Mouse (Mus musculus): ENCODE measurements around the gene Ect2.

DNA sequence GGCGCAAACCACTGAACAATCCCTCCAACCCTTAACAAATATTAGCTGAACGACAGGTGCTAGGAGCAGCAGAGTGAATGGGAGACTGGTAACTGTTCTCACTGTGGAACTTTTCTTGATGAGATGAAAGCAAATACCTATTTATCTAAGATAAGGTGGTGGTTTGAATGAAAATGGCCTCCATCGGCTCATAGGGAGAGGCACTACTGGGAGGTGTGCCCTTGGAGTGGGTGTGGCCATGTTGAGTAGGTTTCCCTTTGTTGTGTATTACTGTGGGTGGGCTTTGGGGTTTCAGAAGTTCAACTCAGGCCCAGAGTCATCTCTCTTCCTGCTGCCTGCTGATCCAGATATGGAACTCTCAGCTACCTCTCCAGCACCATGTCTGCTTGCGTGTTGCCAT, 37.2 kb upstream of the Ect2 start:
- TF ChIP-seq CTCF (IDR thresholded peaks at IDR 0.05; ENCODE audit: low read depth, low read length) (no peak), POLR2A (IDR thresholded peaks at IDR 0.05; ENCODE audit: extremely low read depth, insufficient read depth, low read length) (no peak)

Data from liver, adult 2 months (tissue).